Mouse (Mus musculus): ENCODE measurements at regions not wholly inside any gene's neighbourhood (a gene's known extent, or its start where the extent isn't known, plus 50 kb on each side); places are given as distances from the start of the nearest gene placed in this dataset.

- no peak for TF ChIP-seq CTCF (IDR thresholded peaks at IDR 0.05; ENCODE audit: low read depth)
- no peak for TF ChIP-seq EP300 (IDR thresholded peaks at IDR 0.05; ENCODE audit: low read depth)
These were observed 445.3 kb downstream of the Wdr11 start for GRCm38 (mm10) chr7:130036845-130037572.
